12 mouse cellular contexts compared by ENCODE assay signal in the genomic region with DNA sequence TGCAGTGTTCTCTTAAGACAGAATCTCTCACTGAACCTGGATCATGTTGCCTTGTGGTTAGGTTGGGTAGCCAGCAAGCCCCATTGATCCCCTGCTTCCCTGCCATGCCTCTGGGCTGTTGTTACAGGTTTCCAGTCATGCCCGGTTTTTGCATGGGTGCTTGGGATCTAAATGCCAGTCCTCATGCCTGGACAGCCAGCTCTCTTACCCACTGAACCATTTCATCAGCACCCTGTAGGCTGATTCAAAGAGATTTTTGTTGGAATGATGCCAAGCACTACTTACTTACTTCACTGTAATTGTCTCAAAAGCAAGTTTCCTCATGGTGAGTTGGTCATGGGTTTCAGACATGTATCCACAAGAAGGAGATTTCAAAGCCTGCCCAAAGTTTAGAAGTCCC.
A peak's percentile ranks its signal among the peaks of the same experiment; 100 is the strongest.
DNase-seq lines count a peak whose midpoint lies in the region; ATAC-seq lines count a peak whose summit lies in the region.
"Had no signal": no experiment of that assay in that cellular context is flagged by ENCODE, and none has a peak within 500 bp of the region (broad histone marks: within the 10 kb centered on the region; RNA-seq: fewer than 3 reads in every experiment).

No protein-coding gene starts in this region.

- no peak overlapping the region for H3K4me3 ChIP-seq in forebrain, embryonic 14.5 days (ENCODE audit: low read depth, low read length)
- H3K4me3 ChIP-seq in forebrain, embryonic 11.5 days (ENCODE audit: low read depth, low read length), result no peak overlapping the region
- no peak overlapping the region for H3K4me3 ChIP-seq in kidney, embryonic 14.5 days (ENCODE audit: low read length)
- H3K4me3 ChIP-seq in intestine, embryonic 15.5 days (replicated peaks), result no peak overlapping the region
- H3K4me3 ChIP-seq: heart, embryonic 12.5 days; neural tube, embryonic 12.5 days had no signal

- WGBS in forebrain, embryonic 14.5 days, result 58% methylated on average over 1 of the region's 1 CpGs
- 100% methylated on average over 1 of the region's 1 CpGs for WGBS in forebrain, embryonic 11.5 days
- 50% methylated on average over 1 of the region's 1 CpGs for WGBS in kidney, embryonic 14.5 days
- WGBS in intestine, embryonic 15.5 days, result 96% methylated on average over 1 of the region's 1 CpGs

- H3K27ac ChIP-seq in forebrain, embryonic 14.5 days (ENCODE audit: low read depth, low read length), result no peak overlapping the region
- no peak overlapping the region for H3K27ac ChIP-seq in forebrain, embryonic 11.5 days (ENCODE audit: low read depth, low read length)
- peak overlapping the region; percentile 79 for H3K27ac ChIP-seq in kidney, embryonic 14.5 days (ENCODE audit: low read depth, low read length)
- H3K27ac ChIP-seq in intestine, embryonic 15.5 days, result no peak overlapping the region
- H3K27ac ChIP-seq: liver, embryonic 14.5 days; neural tube, embryonic 12.5 days had no signal

- H3K9ac ChIP-seq in forebrain, embryonic 14.5 days (ENCODE audit: low read length), result no peak overlapping the region
- no peak overlapping the region for H3K9ac ChIP-seq in forebrain, embryonic 11.5 days (ENCODE audit: low read length)
- no peak overlapping the region for H3K9ac ChIP-seq in kidney, embryonic 14.5 days (ENCODE audit: low read depth, low read length)
- H3K9ac ChIP-seq in intestine, embryonic 15.5 days, result no peak overlapping the region
- H3K9ac ChIP-seq: heart, embryonic 12.5 days; liver, embryonic 14.5 days; neural tube, embryonic 12.5 days had no signal

- H3K36me3 ChIP-seq in forebrain, embryonic 14.5 days (ENCODE audit: control insufficient read depth, insufficient read depth, low read length), result no peaks in the 10 kb centered on the region
- no peaks in the 10 kb centered on the region for H3K36me3 ChIP-seq in forebrain, embryonic 11.5 days (ENCODE audit: control insufficient read depth, insufficient read depth, low read length)
- H3K36me3 ChIP-seq in kidney, embryonic 14.5 days (ENCODE audit: control insufficient read depth, insufficient read depth, low read length), result no peaks in the 10 kb centered on the region
- no peaks in the 10 kb centered on the region for H3K36me3 ChIP-seq in intestine, embryonic 15.5 days
- H3K36me3 ChIP-seq: heart, embryonic 12.5 days; neural tube, embryonic 12.5 days had no signal

- H3K4me1 ChIP-seq in forebrain, embryonic 14.5 days (ENCODE audit: control insufficient read depth, insufficient read depth, low read length), result no peaks in the 10 kb centered on the region
- H3K4me1 ChIP-seq in forebrain, embryonic 11.5 days (replicated peaks; ENCODE audit: control insufficient read depth, insufficient read depth, low read length), result no peaks in the 10 kb centered on the region
- H3K4me1 ChIP-seq in kidney, embryonic 14.5 days (ENCODE audit: control insufficient read depth, insufficient read depth, low read length), result peaks cover 11% of the 10 kb centered on the region; the same call in 1 of the 2 replicates
- H3K4me1 ChIP-seq in intestine, embryonic 15.5 days (replicated peaks), result no peaks in the 10 kb centered on the region
- H3K4me1 ChIP-seq: heart, embryonic 12.5 days; neural tube, embryonic 12.5 days had no signal

- no peaks in the 10 kb centered on the region for H3K27me3 ChIP-seq in forebrain, embryonic 14.5 days (replicated peaks; ENCODE audit: control insufficient read depth, insufficient read depth, low read length)
- H3K27me3 ChIP-seq in forebrain, embryonic 11.5 days (ENCODE audit: control insufficient read depth, insufficient read depth, low read length), result no peaks in the 10 kb centered on the region
- H3K27me3 ChIP-seq in kidney, embryonic 14.5 days (ENCODE audit: control insufficient read depth, insufficient read depth, low read length), result no peaks in the 10 kb centered on the region
- no peaks in the 10 kb centered on the region for H3K27me3 ChIP-seq in intestine, embryonic 15.5 days (replicated peaks)
- H3K27me3 ChIP-seq: heart, embryonic 12.5 days; neural tube, embryonic 12.5 days had no signal

- no peak overlapping the region for H3K4me2 ChIP-seq in forebrain, embryonic 14.5 days (ENCODE audit: low read length)
- no peak overlapping the region for H3K4me2 ChIP-seq in forebrain, embryonic 11.5 days (ENCODE audit: low read depth, low read length, severe bottlenecking)
- H3K4me2 ChIP-seq in kidney, embryonic 14.5 days (replicated peaks; ENCODE audit: low read depth, low read length), result no peak overlapping the region
- no peak overlapping the region for H3K4me2 ChIP-seq in intestine, embryonic 15.5 days (replicated peaks)
- H3K4me2 ChIP-seq: heart, embryonic 12.5 days; neural tube, embryonic 12.5 days had no signal

- peak; percentile 44; the same call in 1 of the 2 replicates for ATAC-seq in forebrain, embryonic 14.5 days
- ATAC-seq in forebrain, embryonic 11.5 days (replicated peaks; ENCODE audit: low FRiP score), result no peak
- peak; percentile 92 for ATAC-seq in kidney, embryonic 14.5 days (ENCODE audit: low FRiP score, low TSS enrichment)
- ATAC-seq in granulocyte monocyte progenitor cell, adult 5-6 weeks (replicated peaks; ENCODE audit: poor library complexity, severe bottlenecking), result no peak
- no peak for ATAC-seq in intestine, embryonic 15.5 days

- DNase-seq in forebrain, embryonic 14.5 days (ENCODE audit: low spot score), result peak; percentile 39
- DNase-seq in forebrain, embryonic 11.5 days (ENCODE audit: low spot score), result no peak
- peak; percentile 39 for DNase-seq in retina, postnatal 1 day
- DNase-seq in retina, embryonic 14.5 days (ENCODE audit: low spot score), result no peak
- DNase-seq in cerebellum, postnatal 14 days, result no peak
- DNase-seq: adrenal gland, adult 8-10 months had no signal

- no peaks in the 10 kb centered on the region for H3K9me3 ChIP-seq in forebrain, embryonic 14.5 days (replicated peaks; ENCODE audit: control insufficient read depth, low read length)
- H3K9me3 ChIP-seq in forebrain, embryonic 11.5 days (ENCODE audit: control insufficient read depth, low read length), result no peaks in the 10 kb centered on the region
- no peaks in the 10 kb centered on the region for H3K9me3 ChIP-seq in kidney, embryonic 14.5 days (ENCODE audit: control insufficient read depth, low read length)
- no peaks in the 10 kb centered on the region for H3K9me3 ChIP-seq in intestine, embryonic 15.5 days
- H3K9me3 ChIP-seq: heart, embryonic 12.5 days; neural tube, embryonic 12.5 days had no signal

Comparison
In these comparisons a context has a peak if more than half of its experiments do, and no peak if none do; other contexts are left out.
1. ATAC-seq: peak in forebrain, embryonic 14.5 days (single experiment) and kidney, embryonic 14.5 days (single experiment); none in forebrain, embryonic 11.5 days (single experiment), granulocyte monocyte progenitor cell, adult 5-6 weeks (single experiment) and intestine, embryonic 15.5 days (single experiment).
2. DNase-seq: peak in forebrain, embryonic 14.5 days (single experiment) and retina, postnatal 1 day (single experiment); none in forebrain, embryonic 11.5 days (single experiment), retina, embryonic 14.5 days (single experiment) and cerebellum, postnatal 14 days (0 of 2).